Mouse (Mus musculus): ENCODE results near the gene Kif21b.

- no peak for TF ChIP-seq CTCF (IDR thresholded peaks at IDR 0.05; ENCODE audit: borderline replicate concordance, insufficient read depth, low read depth, low read length)
- no peak for TF ChIP-seq POLR2A (IDR thresholded peaks at IDR 0.05; ENCODE audit: borderline replicate concordance, insufficient read depth, low read length)
These were observed 9.2 kb upstream of the Kif21b start for GRCm38 (mm10) chr1:136122030-136122429.
